ENCODE assay signal across 14 mouse cellular contexts in the genomic region with DNA sequence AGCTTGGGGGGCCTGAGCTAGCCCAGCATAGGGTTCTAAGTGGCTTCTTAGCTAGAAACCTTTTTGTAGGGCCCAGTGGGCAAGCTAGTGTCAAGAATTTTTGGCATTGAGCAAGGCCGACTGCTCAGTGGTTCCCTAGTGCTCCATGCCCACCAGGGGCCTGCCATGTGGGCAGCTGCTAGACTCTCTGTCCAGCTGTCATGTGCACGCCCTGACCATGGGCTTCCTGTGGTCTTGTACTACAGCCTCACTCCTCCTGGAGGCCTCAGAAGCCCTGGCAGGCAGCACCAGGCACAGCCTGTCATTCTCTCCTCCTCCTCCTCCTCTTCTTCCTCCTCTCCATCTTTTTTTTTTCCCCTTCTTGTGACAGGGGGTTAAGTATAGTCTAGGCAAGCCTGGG. TPM values are rescaled to one million over a fixed set of nuclear protein-coding genes. Genes with fewer than 3 reads are reported as not detected.
"Had no signal": no experiment of that assay in that cellular context is flagged by ENCODE, and none has a peak within 500 bp of the region (broad histone marks: within the 10 kb centered on the region; RNA-seq: fewer than 3 reads in every experiment).

No protein-coding gene starts in this region.

- H3K9ac ChIP-seq: lung, embryonic 14.5 days; midbrain, embryonic 12.5 days; neural tube, embryonic 12.5 days; stomach, embryonic 15.5 days had no signal

- ATAC-seq: midbrain, embryonic 16.5 days had no signal

- H3K27ac ChIP-seq: midbrain, embryonic 12.5 days; neural tube, embryonic 12.5 days; stomach, embryonic 15.5 days; stomach, postnatal 0 days had no signal

- H3K27me3 ChIP-seq: midbrain, embryonic 12.5 days; neural tube, embryonic 12.5 days; stomach, embryonic 15.5 days had no signal

- H3K4me1 ChIP-seq: midbrain, embryonic 12.5 days; neural tube, embryonic 12.5 days had no signal

- H3K4me2 ChIP-seq: lung, embryonic 14.5 days; midbrain, embryonic 12.5 days; neural tube, embryonic 12.5 days; stomach, embryonic 15.5 days had no signal

- H3K9me3 ChIP-seq: midbrain, embryonic 12.5 days; neural tube, embryonic 12.5 days; stomach, embryonic 15.5 days had no signal

- DNase-seq: lung, adult 18-20 months; right cerebral cortex, postnatal 14 days; thymus, adult 2 months had no signal

- H3K4me3 ChIP-seq: midbrain, embryonic 12.5 days; neural tube, embryonic 12.5 days; stomach, embryonic 15.5 days had no signal

RNA-seq across cellular contexts. Expression of gene Gm42417, which starts 41.9 kb away (rescaled TPM):
- total RNA-seq: megakaryocyte, adult 5-6 weeks; neutrophil, adult 5-6 weeks had no signal
- polyA plus RNA-seq: liver, embryonic 16.5 days; lung, embryonic 14.5 days; midbrain, embryonic 12.5 days; midbrain, embryonic 14.5 days; neural tube, embryonic 12.5 days; spleen, adult 2 months; stomach, embryonic 15.5 days; thymus, adult 2 months had no signal
